Mouse (Mus musculus) megakaryocyte, adult 5-6 weeks (primary cell): ENCODE data around the gene Nxpe3. TPM values are rescaled to one million over a fixed set of nuclear protein-coding genes. Genes with fewer than 3 reads are reported as not detected.

Source experiments
- ATAC-seq: 2 replicates; pipeline ENCODE4 v1.8.0; 2016; ENCODE audit warnings: mild to moderate bottlenecking, inconsistent platforms; ENCODE audit not compliant: poor library complexity, severe bottlenecking
- total RNA-seq, 2 experiments: library from RNA; stranded (forward) in 1 of 2; stranded (reverse) in 1 of 2; fragments of 153-499, 151-499 nt in 1 of 2; fragments of 221-1000, 200-1000 nt in 1 of 2; gene quantifications; 2 replicates each; pipeline versions ENCODE4 v1.2.3 to v1.2.4; 2015 to 2017

Gene Nxpe3
- 1.4 and 2.1 TPM in 2 replicates for total RNA-seq (2015)
- 2.4 and 2.8 TPM in 2 replicates for total RNA-seq (2017)

- peak; percentile 83 for ATAC-seq
Measured at GRCm38 (mm10) chr16:55894893-55895650, at the start of gene Nxpe3. TSS of gene Nxpe3 (minus strand) at chr16:55895285.

GRCm38 (mm10) chr16:55940781-55941180 lies 45.7 kb upstream of the Nxpe3 start:
- no peak for ATAC-seq

GRCm38 (mm10) chr16:55939703-55940102 lies 44.6 kb upstream of the Nxpe3 start:
- no peak for ATAC-seq

- no peak for ATAC-seq
Measured at GRCm38 (mm10) chr16:55938761-55939160, 43.7 kb upstream of the Nxpe3 start.

GRCm38 (mm10) chr16:55934453-55935037 lies 39.5 kb upstream of the Nxpe3 start, which contains the start of gene Cep97:
TSS of gene Cep97 (minus strand) at chr16:55934855.
- ATAC-seq = peak; percentile 95

GRCm38 (mm10) chr16:55933681-55934343 lies 38.7 kb upstream of the Nxpe3 start:
- ATAC-seq = peak; percentile 31

GRCm38 (mm10) chr16:55924010-55924409 lies 28.9 kb upstream of the Nxpe3 start:
- ATAC-seq = peak; percentile 45; the same call in 1 of the 2 replicates

- ATAC-seq = no peak
Measured at GRCm38 (mm10) chr16:55922079-55922478, 27.0 kb upstream of the Nxpe3 start.

GRCm38 (mm10) chr16:55914716-55915115 lies 19.6 kb upstream of the Nxpe3 start:
- no peak for ATAC-seq

- no peak for ATAC-seq
Measured at GRCm38 (mm10) chr16:55910208-55910793, 15.2 kb upstream of the Nxpe3 start.

- peak; percentile 47 for ATAC-seq
Measured at GRCm38 (mm10) chr16:55906928-55907679, 12.0 kb upstream of the Nxpe3 start.

- ATAC-seq = no peak
Measured at GRCm38 (mm10) chr16:55905370-55905769, 10.3 kb upstream of the Nxpe3 start.

GRCm38 (mm10) chr16:55901839-55902756 lies 7.0 kb upstream of the Nxpe3 start:
- no peak for ATAC-seq

GRCm38 (mm10) chr16:55898385-55899002 lies 3.4 kb upstream of the Nxpe3 start:
- no peak for ATAC-seq

GRCm38 (mm10) chr16:55895651-55896095 lies 588 bp upstream of the Nxpe3 start:
- peak; percentile 3; the same call in 1 of the 2 replicates for ATAC-seq

- ATAC-seq = peak; percentile 4; the same call in 1 of the 2 replicates
Measured at GRCm38 (mm10) chr16:55894536-55894892, 571 bp downstream of the Nxpe3 start.

GRCm38 (mm10) chr16:55893410-55894107 lies 1.5 kb downstream of the Nxpe3 start:
- no peak for ATAC-seq

GRCm38 (mm10) chr16:55892484-55892883 lies 2.6 kb downstream of the Nxpe3 start:
- ATAC-seq = peak; percentile 25; the same call in 1 of the 2 replicates
